Mouse (Mus musculus) stomach, postnatal 0 days (tissue): Measurements from ENCODE around the gene Iqce.
A peak's percentile ranks its signal among the peaks of the same experiment; 100 is the strongest.

Experiments used
- CTCF ChIP-seq: IDR thresholded peaks from 2 replicates; pipeline ENCODE4 v1.5.1; 2016; ENCODE audit warnings: antibody characterized with exemption, low read depth, mild to moderate bottlenecking, moderate library complexity
- EP300 ChIP-seq: optimal IDR thresholded peaks from 2 replicates; pipeline ENCODE3; 2016; ENCODE audit warnings: antibody characterized with exemption

DNA sequence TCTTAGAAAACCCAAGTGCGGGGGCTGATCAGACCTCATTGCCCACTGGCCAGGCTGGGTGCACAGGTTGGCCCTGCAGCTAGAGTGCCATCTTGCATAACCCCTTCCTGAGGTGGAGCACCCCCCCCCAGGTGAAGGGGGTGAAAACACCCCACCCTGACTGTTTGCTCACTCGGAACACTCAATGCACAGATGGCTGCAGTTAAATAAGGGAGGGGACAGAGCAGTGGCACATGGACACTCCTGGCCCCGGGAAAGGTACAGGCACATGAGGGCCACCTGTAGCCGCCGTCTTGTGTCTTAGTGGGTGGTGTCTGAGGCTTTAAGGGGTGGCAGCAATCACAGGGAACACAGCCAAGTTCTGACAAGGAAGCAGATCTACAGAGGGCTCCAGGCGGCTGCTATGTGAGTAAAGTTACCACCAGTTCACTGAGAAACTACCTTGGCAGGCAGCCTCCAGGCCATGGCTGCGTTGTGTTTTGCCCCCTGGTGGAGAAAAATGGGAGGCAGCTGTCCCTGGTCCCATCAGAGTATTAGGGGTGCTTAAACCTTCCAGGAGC, 38.5 kb downstream of the Iqce start:
- TF ChIP-seq CTCF (peak; percentile 91), EP300 (no peak)
